Mouse (Mus musculus) lung, postnatal 36 days (tissue): ENCODE data around the gene Asic4.

ENCODE experiments used
- DNase-seq: peaks from one replicate; pipeline ENCODE4 v3.0.0; 2022; ENCODE audit warnings: mixed read lengths

Asic4 gene

GRCm38 (mm10) chr1:75444208-75444607 is 6.0 kb upstream of the Asic4 start:
- no peak for DNase-seq

DNA sequence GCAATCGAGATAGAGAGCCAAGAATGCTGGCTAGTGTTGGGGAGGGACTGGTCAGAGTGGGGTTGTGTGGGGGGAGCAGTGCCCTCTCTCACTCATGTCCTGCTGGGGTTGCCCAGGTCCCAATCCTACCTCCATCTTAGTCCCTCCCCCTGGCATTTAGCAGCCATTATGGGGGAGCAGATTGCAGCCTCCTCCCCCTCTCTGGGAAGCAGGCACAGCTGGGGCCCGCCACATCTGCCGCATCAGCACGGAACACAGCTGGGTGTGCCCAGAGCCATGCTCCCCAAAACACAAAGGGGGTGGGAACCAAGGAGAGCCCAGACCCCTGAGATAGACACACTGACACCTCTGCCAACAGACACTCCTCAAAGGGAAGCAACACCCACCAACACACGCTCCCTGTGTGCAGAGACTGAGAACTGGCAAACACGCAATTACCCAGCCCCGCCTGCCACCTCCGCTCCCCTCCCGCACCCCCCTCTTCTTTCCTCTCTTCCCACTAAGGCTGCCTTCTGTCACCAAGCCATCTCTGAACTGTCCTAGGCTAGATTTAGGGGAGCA is 5.0 kb upstream of the Asic4 start:
- DNase-seq, result no peak

GRCm38 (mm10) chr1:75445751-75446611 is 4.3 kb upstream of the Asic4 start:
- peak; percentile 84 for DNase-seq

- DNase-seq, result no peak
These were observed 3.6 kb upstream of the Asic4 start for GRCm38 (mm10) chr1:75446656-75447055.

GRCm38 (mm10) chr1:75447265-75448051 is 2.8 kb upstream of the Asic4 start:
- DNase-seq, result no peak

DNA sequence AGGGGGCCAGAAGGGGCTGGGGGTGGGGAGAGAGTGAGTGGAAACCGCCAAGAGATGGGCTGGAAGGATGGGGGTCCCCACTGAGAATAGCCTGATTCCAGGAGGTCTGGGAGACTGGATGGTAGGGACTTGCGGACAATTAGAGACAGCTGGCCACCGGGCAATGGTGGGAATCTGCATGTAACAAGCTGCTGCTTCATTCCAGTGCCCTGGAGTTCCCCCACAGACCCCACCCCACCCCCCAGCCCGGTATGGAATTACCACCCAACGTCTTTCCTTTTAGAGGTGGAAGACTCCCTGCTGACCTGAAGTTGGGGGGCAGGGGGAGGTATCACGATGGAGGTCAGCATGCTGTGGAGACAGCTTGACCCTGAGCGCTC is 2.2 kb upstream of the Asic4 start:
- DNase-seq, result no peak

- no peak for DNase-seq
These were observed 1.3 kb upstream of the Asic4 start for GRCm38 (mm10) chr1:75448937-75449336.

GRCm38 (mm10) chr1:75449377-75450135 is 680 bp upstream of the Asic4 start:
- no peak for DNase-seq

DNA sequence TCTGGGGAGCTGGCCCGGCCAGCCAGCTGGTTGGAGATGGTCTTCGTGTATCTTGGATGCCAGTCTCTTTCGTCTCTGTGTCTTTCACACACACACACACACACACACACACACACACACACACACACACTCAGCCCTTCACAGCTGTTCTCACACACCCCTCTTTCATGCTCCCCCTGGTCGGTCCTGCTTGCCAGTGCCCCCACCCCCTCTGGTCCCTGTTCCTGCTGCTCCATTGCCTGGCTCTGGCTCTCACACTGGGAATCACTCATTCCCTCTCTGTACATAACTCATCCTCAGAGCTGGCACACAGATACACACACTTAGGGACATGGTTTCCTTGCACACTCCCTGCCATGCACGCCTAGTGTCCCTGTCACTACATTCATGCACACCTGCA is 1.7 kb downstream of the Asic4 start:
- no peak for DNase-seq

DNA sequence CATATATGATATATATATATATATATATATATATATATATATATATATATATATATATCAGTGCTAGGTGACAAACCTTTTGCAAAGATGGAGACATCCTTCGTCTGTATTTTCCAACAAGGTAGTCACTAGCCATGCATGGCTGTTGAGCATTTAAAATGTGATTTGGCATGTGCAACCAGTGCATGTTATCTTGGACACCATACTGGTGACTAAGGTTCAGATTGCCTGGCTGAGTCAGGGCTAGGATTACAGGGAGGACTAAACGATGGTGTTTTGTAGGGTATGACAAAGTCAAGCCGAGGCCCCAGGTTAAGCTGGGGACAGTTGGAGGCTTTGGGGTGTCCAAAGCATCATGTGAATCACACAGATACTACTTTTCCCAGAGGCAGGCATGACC is 5.2 kb downstream of the Asic4 start:
- DNase-seq, result no peak

DNA sequence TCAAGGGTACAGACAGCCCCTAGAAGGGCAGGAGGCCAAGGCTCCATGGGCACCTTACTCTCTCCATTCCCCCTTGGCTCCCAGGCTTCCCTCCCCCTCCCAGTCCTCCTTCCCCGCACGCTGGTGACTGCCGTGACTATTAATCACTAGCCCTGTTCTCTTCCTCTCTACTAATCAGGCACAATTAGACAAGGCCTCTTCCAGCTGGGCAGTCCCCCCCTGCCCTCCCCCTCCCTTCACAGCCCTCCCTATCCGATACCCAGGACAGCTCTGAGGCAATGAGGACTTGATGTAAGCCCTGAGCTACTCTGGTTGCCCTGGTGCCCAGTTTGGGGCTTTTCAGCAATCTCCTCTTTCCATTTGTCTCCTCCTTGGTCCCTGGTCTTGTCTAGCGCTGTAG is 5.7 kb downstream of the Asic4 start:
- DNase-seq, result no peak

DNA sequence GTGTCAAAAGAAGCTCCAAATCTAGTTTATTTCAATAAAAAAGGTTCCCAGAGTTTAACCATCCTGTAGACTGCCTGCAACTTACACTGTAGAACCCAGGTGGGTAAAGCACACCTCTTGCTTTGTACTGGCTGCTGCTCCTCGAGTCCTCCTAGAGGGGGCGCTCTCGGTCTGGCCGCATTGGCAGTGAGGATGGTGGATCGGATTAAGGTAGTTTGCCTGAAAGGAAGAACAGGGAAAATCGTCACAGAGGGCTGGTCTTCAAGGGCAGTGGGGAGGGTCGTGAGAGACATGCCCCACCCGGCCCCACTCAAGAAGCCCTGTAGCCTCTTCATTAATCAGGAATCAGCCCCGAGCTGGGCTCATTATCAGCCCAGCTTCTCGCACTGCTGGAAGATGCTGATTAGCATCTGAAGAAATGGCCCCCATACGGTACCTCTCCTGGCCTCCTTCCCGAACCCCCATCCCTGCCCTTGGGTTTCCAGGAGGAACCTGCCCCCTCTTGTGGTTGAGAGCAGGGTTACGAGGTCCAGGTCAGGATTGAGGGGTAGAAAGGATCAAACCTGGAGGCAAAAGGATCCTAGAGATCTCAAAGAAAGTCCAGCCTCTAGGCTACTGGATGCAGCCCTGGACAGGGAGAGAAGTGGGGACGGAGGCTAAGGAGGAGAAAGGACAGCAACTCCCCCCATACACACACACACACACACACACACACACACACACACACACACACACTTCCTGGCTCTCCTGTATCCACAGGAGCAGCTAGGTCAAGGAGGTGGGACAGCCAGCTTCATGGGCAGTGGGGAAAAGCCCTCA is 6.7 kb downstream of the Asic4 start:
- DNase-seq, result no peak

- no peak for DNase-seq
These were observed 7.4 kb downstream of the Asic4 start for GRCm38 (mm10) chr1:75457710-75458024.

DNA sequence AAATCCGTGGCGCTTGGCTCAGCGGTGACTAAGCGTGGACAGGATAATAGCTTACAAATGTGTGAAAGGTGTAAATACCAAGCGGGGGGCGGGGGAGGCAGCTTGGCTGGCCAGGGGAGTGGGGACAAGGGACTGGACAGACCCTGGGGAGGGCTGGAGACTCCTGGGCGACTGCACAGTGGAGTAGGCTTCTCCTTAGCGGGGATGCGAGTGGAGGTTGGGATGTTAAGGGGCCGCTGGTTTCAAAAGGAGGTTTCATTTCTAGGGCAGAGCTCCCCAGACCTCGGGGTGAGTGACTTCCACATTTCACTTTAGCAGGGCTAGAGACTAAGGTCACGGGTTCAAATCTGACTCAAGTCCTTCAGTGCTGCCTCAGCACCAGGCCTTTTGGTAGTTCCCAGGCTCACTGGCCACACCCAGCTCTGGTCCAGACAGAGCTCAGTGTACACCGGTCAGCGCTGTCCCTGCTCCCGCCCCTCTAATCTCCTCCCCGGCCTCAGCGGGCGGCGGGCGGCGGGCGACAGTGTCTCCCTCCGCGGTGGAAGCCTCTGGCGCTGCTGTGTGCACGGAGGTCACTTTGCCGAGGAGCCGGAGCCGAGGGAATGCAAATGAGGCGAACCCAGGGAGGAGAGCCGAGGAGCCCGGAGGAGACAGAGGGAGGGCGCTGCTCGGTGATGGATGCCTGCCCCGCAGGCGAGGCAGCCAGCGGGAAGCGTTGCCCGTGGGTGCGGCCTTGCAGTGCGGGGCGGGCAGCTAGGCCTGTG is 8.0 kb downstream of the Asic4 start:
- DNase-seq, result peak; percentile 22

GRCm38 (mm10) chr1:75458789-75459684 is 8.8 kb downstream of the Asic4 start:
- no peak for DNase-seq

- no peak for DNase-seq
These were observed 10.1 kb downstream of the Asic4 start for GRCm38 (mm10) chr1:75460297-75460696.

GRCm38 (mm10) chr1:75462636-75463035 is 12.4 kb downstream of the Asic4 start:
- no peak for DNase-seq

- DNase-seq, result no peak
These were observed 13.5 kb downstream of the Asic4 start for GRCm38 (mm10) chr1:75463652-75464204.

- peak; percentile 87 for DNase-seq
These were observed 17.1 kb downstream of the Asic4 start for GRCm38 (mm10) chr1:75467215-75467927.
